Mouse (Mus musculus) layer of hippocampus, postnatal 10 days (tissue): ENCODE data around the gene Arnt. TPM values are rescaled to one million over a fixed set of nuclear protein-coding genes. Genes with fewer than 3 reads are reported as not detected.
A peak's percentile ranks its signal among the peaks of the same experiment; 100 is the strongest.
"Not testable (repeated sequence)": the region's sequence is repeated elsewhere in the genome, so short reads cannot be mapped to it uniquely, and the experiment has no call there.

Experiments used
- DNase-seq, 2 experiments: peaks; one replicate each; pipeline ENCODE4 v3.0.0; 2021; ENCODE audit warnings: low spot score in 2 of 2
- long read RNA-seq: library from polyadenylated mRNA; stranded (forward); transcript quantifications from one replicate; pipeline ENCODE4 v2.0.0, GENCODE M21; 2023
- total RNA-seq, 2 experiments: library from RNA; stranded (reverse); gene quantifications; 2 replicates each; pipeline ENCODE4 v1.2.3; 2021

Arnt gene
- total RNA-seq = 10 to 100 TPM; 35.8 to 44.0 TPM
- long read RNA-seq, full-length matches to known transcripts = 3 of 7 reads
- long read RNA-seq, partial matches to known transcripts = 2 of 7 reads
- long read RNA-seq, other reads (novel, unspliced or antisense) = 2 of 7 reads

GRCm38 (mm10) chr3:95434136-95434982 lies at the start of gene Arnt:
Gene Arnt, plus strand, starts transcription at chr3:95434388.
- DNase-seq = peak; percentile 78 to 84

GRCm38 (mm10) chr3:95385401-95386075 lies 48.6 kb upstream of the Arnt start:
- DNase-seq = no peak

GRCm38 (mm10) chr3:95394385-95394784 lies 39.8 kb upstream of the Arnt start:
- DNase-seq = peak in 1 of 2 experiments; percentile 18

- DNase-seq = no peak
Measured at GRCm38 (mm10) chr3:95402741-95403140, 31.4 kb upstream of the Arnt start, which contains the start of gene 4930558C23Rik. Gene 4930558C23Rik, minus strand, starts transcription at chr3:95402841.

GRCm38 (mm10) chr3:95407728-95408127 lies 26.5 kb upstream of the Arnt start:
- DNase-seq = no peak

- no peak for DNase-seq
Measured at GRCm38 (mm10) chr3:95408852-95409251, 25.3 kb upstream of the Arnt start.

GRCm38 (mm10) chr3:95412268-95412667 lies 21.9 kb upstream of the Arnt start:
- DNase-seq = no peak

- DNase-seq = no peak
Measured at GRCm38 (mm10) chr3:95417866-95418265, 16.3 kb upstream of the Arnt start.

GRCm38 (mm10) chr3:95426476-95426875 lies 7.7 kb upstream of the Arnt start:
- not testable (repeated sequence) for DNase-seq

GRCm38 (mm10) chr3:95427117-95427890 lies 6.9 kb upstream of the Arnt start:
- not testable (repeated sequence) for DNase-seq

GRCm38 (mm10) chr3:95427891-95428238 lies 6.3 kb upstream of the Arnt start:
- peak; percentile 22 to 34 for DNase-seq

- not testable (repeated sequence) for DNase-seq
Measured at GRCm38 (mm10) chr3:95428423-95428822, 5.8 kb upstream of the Arnt start.

GRCm38 (mm10) chr3:95433301-95433915 lies 780 bp upstream of the Arnt start:
- no peak for DNase-seq

- DNase-seq = no peak
Measured at GRCm38 (mm10) chr3:95434983-95435370, 789 bp downstream of the Arnt start.

GRCm38 (mm10) chr3:95435561-95435960 lies 1.4 kb downstream of the Arnt start:
- DNase-seq = no peak

- not testable (repeated sequence) for DNase-seq
Measured at GRCm38 (mm10) chr3:95438636-95439035, 4.4 kb downstream of the Arnt start.

GRCm38 (mm10) chr3:95439670-95440069 lies 5.5 kb downstream of the Arnt start:
- no peak for DNase-seq

GRCm38 (mm10) chr3:95442406-95443117 lies 8.4 kb downstream of the Arnt start:
- no peak for DNase-seq

- DNase-seq = no peak
Measured at GRCm38 (mm10) chr3:95445311-95445710, 11.1 kb downstream of the Arnt start.

- DNase-seq = peak; percentile 29 to 48
Measured at GRCm38 (mm10) chr3:95450408-95450807, 16.2 kb downstream of the Arnt start.
